Mouse (Mus musculus) embryo, embryonic 10 days (tissue): ENCODE measurements around the gene Kcnk16.

Experiments
- DNase-seq: peaks from one replicate; pipeline ENCODE4 v3.0.0-alpha.2; 2015; ENCODE audit warnings: low spot score

Kcnk16 gene

GRCm38 (mm10) chr14:20230063-20230491, 38.9 kb downstream of the Kcnk16 start:
- DNase-seq: no peak

GRCm38 (mm10) chr14:20229437-20229836, 39.6 kb downstream of the Kcnk16 start:
- no peak for DNase-seq

GRCm38 (mm10) chr14:20228336-20228735, 40.7 kb downstream of the Kcnk16 start:
- no peak for DNase-seq

- DNase-seq: no peak
These were observed 42.0 kb downstream of the Kcnk16 start for GRCm38 (mm10) chr14:20226982-20227381.

- DNase-seq: no peak
These were observed 42.5 kb downstream of the Kcnk16 start for GRCm38 (mm10) chr14:20226488-20226887.

GRCm38 (mm10) chr14:20225525-20225924, 43.5 kb downstream of the Kcnk16 start:
- peak; percentile 74 for DNase-seq

- no peak for DNase-seq
These were observed 44.3 kb downstream of the Kcnk16 start for GRCm38 (mm10) chr14:20224576-20225218.

GRCm38 (mm10) chr14:20224163-20224562, 44.8 kb downstream of the Kcnk16 start:
- no peak for DNase-seq

- DNase-seq: no peak
These were observed 45.7 kb downstream of the Kcnk16 start for GRCm38 (mm10) chr14:20223253-20223652.

- no peak for DNase-seq
These were observed 47.9 kb downstream of the Kcnk16 start for GRCm38 (mm10) chr14:20221083-20221482.

- no peak for DNase-seq
These were observed 49.1 kb downstream of the Kcnk16 start for GRCm38 (mm10) chr14:20219849-20220248.

- DNase-seq: no peak
These were observed 51.6 kb downstream of the Kcnk16 start for GRCm38 (mm10) chr14:20217299-20217864.

GRCm38 (mm10) chr14:20216561-20217298, 52.3 kb downstream of the Kcnk16 start:
- DNase-seq: no peak

- DNase-seq: no peak
These were observed 53.2 kb downstream of the Kcnk16 start for GRCm38 (mm10) chr14:20215826-20216225.

GRCm38 (mm10) chr14:20214125-20214524, 54.9 kb downstream of the Kcnk16 start:
- DNase-seq: no peak

- DNase-seq: peak; percentile 44
These were observed 57.0 kb downstream of the Kcnk16 start for GRCm38 (mm10) chr14:20211754-20212601.
